Mouse (Mus musculus) liver, embryonic 14.5 days (tissue): ENCODE measurements around the gene Scd1.

ENCODE experiments used
- CTCF ChIP-seq: IDR thresholded peaks from 2 replicates; pipeline ENCODE4 v1.5.1; 2016; ENCODE audit warnings: antibody characterized with exemption, low read depth, control low read depth
- EP300 ChIP-seq: IDR thresholded peaks from 2 replicates; pipeline ENCODE4 v1.6.1; 2016; ENCODE audit warnings: antibody characterized with exemption, low read depth

- TF ChIP-seq CTCF (no peak), EP300 (peak; percentile 20; the same call in 1 of the 2 replicates)
Observed at GRCm38 (mm10) chr19:44385887-44386498, 21.7 kb downstream of the Scd1 start.
